Mouse (Mus musculus) heart, embryonic 11.5 days (tissue): Measurements from ENCODE around the gene Gphn. TPM values are rescaled to one million over a fixed set of nuclear protein-coding genes. Genes with fewer than 3 reads are reported as not detected.
"Not testable (repeated sequence)": the region's sequence is repeated elsewhere in the genome, so short reads cannot be mapped to it uniquely, and the experiment has no call there.

Experiments
- ATAC-seq: fragments of 200-750 bp; cut with Nextera tagmentation; replicated peaks from 2 replicates; pipeline ENCODE4 v1.8.0; 2017; ENCODE audit warnings: moderate library complexity; ENCODE audit not compliant: insufficient number of reproducible peaks, low FRiP score, low TSS enrichment
- H3K27ac ChIP-seq: fragments of 300-500 bp; sonication (generic); 2 replicates; pipeline ENCODE4 v1.5.1; 2014; ENCODE audit warnings: mild to moderate bottlenecking, low read depth, low read length
- H3K27me3 ChIP-seq: fragments of 300-500 bp; sonication (generic); 2 replicates; pipeline ENCODE4 v1.6.1; 2014; ENCODE audit warnings: mild to moderate bottlenecking, low read length, mixed read lengths; ENCODE audit not compliant: control insufficient read depth, insufficient read depth
- H3K36me3 ChIP-seq: fragments of 300-500 bp; sonication (generic); 2 replicates; pipeline ENCODE4 v1.6.1; 2014; ENCODE audit warnings: mild to moderate bottlenecking, low read length, moderate library complexity, mixed read lengths; ENCODE audit not compliant: control insufficient read depth, insufficient read depth
- H3K4me1 ChIP-seq: fragments of 300-500 bp; sonication (generic); 2 replicates; pipeline ENCODE4 v1.6.1; 2014; ENCODE audit warnings: low read length; ENCODE audit not compliant: control insufficient read depth, insufficient read depth
- H3K4me2 ChIP-seq: fragments of 300-500 bp; sonication (generic); 2 replicates; pipeline ENCODE4 v1.6.1; 2014; ENCODE audit warnings: mild to moderate bottlenecking, moderate library complexity
- H3K4me3 ChIP-seq: fragments of 300-500 bp; sonication (generic); 2 replicates; pipeline ENCODE4 v1.5.1; 2014; ENCODE audit warnings: low read depth, low read length
- H3K9ac ChIP-seq: fragments of 300-500 bp; sonication (generic); 2 replicates; pipeline ENCODE4 v1.6.1; 2014; ENCODE audit warnings: mild to moderate bottlenecking, low read depth, low read length, moderate library complexity
- H3K9me3 ChIP-seq: fragments of 300-500 bp; sonication (generic); replicated peaks from 2 replicates; pipeline ENCODE4 v1.6.1; 2016; ENCODE audit warnings: low read length; ENCODE audit not compliant: control insufficient read depth
- WGBS: fragments of 180-500 bp; shearing (Covaris S2); extraction: QIAGEN DNeasy Blood & Tissue Kit; methylation state at CpG from one replicate; pipeline ENCODE4 v1.1.7; 2014; ENCODE audit not compliant: insufficient replicate concordance; 5-methylcytosine and 5-hydroxymethylcytosine counted together
- polyA plus RNA-seq: library from polyadenylated mRNA; unstranded; fragments of >200 nt; fragmentation: Nextera tagmentation; extraction: Ambion mirVana; gene quantifications from 2 replicates; pipeline ENCODE4 v1.2.1, GENCODE M21; 2014

Gphn gene
- polyA plus RNA-seq, 1 experiment from 2014 or later = 12.3 TPM

DNA sequence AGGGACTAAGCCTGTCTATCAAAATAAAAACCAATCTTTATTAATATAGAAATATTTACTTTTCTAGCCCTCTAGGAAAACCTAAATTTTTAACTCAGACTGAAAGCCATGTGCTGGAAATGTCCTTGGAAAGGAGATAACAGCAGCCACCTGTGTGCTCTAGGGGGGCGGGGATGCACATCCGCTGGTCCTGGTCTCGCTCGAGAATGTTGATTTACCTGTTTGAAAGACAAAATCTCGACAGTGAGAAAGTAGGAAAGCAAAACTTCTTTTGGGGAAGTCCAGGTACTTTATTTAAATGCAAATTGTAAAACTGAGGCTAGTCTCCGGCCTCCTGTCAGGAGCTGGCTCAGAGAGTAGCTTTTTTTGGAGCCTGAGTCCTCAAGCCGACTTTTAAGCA, 181.3 kb downstream of the Gphn start:
- not testable (repeated sequence) for H3K27ac ChIP-seq, H3K27me3 ChIP-seq, H3K4me3 ChIP-seq, ATAC-seq, H3K9me3 ChIP-seq, H3K9ac ChIP-seq, H3K36me3 ChIP-seq, H3K4me1 ChIP-seq, H3K4me2 ChIP-seq
- WGBS = 66% methylated on average over 7 of the region's 7 CpGs

DNA sequence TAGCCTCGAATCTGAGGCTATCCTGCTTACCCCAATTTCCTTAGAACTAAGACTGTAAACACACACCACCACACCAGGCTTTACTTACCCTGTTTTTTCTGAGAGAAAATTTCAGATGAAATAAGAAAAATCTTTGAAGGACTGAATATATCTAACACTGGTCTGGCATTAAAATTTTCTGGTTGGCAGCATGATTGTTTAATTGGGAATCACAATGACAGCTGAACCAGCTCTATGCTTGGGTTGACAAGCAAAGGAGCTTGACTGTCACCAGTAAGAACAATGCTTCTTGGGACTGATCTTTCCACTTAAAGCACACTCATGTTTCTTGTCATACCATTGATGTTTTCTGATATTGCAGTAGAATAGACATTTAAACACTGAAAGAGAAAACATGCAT, 296.0 kb downstream of the Gphn start:
- no peak for ATAC-seq
- H3K4me3 ChIP-seq = no peak overlapping the region
- no peak overlapping the region for H3K9ac ChIP-seq
- H3K27me3 ChIP-seq = no peaks in the 10 kb centered on the region
- H3K4me2 ChIP-seq = no peak overlapping the region
- 38% methylated on average over 1 of the region's 1 CpGs for WGBS
- H3K27ac ChIP-seq = no peak overlapping the region
- H3K4me1 ChIP-seq = no peaks in the 10 kb centered on the region
- no peaks in the 10 kb centered on the region for H3K36me3 ChIP-seq
- H3K9me3 ChIP-seq = no peaks in the 10 kb centered on the region

- WGBS = 80% methylated on average over 5 of the region's 5 CpGs
- Histone ChIP-seq H3K27me3 (no peaks in the 10 kb centered on the region), H3K4me3 (no peak overlapping the region), H3K36me3 (no peaks in the 10 kb centered on the region), H3K9me3 (no peaks in the 10 kb centered on the region), H3K27ac (no peak overlapping the region), H3K9ac (no peak overlapping the region), H3K4me2 (no peak overlapping the region), H3K4me1 (no peaks in the 10 kb centered on the region)
- no peak for ATAC-seq
Measured at GRCm38 (mm10) chr12:78522804-78523394, 296.7 kb downstream of the Gphn start.

- not testable (repeated sequence) for H3K4me3 ChIP-seq, H3K36me3 ChIP-seq, ATAC-seq, H3K4me2 ChIP-seq, H3K27ac ChIP-seq, H3K9ac ChIP-seq, H3K9me3 ChIP-seq, H3K4me1 ChIP-seq, H3K27me3 ChIP-seq
Measured at GRCm38 (mm10) chr12:78537590-78537989, 311.4 kb downstream of the Gphn start.

DNA sequence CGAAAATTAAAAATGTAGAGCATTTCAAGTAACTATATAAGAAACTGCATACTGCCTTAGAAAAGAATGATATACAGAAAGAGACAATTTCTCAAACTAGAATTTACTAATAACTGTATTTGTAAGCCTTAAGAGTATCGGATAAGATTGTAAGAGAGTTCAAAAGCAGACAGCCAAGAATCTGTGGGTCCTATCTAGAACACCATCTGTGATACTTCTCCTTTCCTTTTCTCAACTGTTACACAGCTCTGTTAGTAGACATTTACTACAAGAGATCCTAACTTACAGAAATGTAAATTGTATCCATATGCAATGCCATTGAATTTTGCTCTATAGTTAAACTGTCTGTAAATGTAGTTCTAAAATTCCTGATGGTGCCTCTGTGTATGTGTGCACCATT, 324.7 kb downstream of the Gphn start:
- no peaks in the 10 kb centered on the region for H3K4me1 ChIP-seq
- no peaks in the 10 kb centered on the region for H3K9me3 ChIP-seq
- no peak overlapping the region for H3K4me3 ChIP-seq
- H3K27ac ChIP-seq = no peak overlapping the region
- H3K27me3 ChIP-seq = no peaks in the 10 kb centered on the region
- H3K36me3 ChIP-seq = no peaks in the 10 kb centered on the region
- no peak overlapping the region for H3K9ac ChIP-seq
- WGBS = 84% methylated on average over 2 of the region's 2 CpGs
- ATAC-seq = no peak
- H3K4me2 ChIP-seq = no peak overlapping the region

- no peak overlapping the region for H3K9ac ChIP-seq
- whole genome bisulfite sequencing = 77% methylated on average over 2 of the region's 2 CpGs
- ATAC-seq = no peak
- no peak overlapping the region for H3K4me3 ChIP-seq
- no peak overlapping the region for H3K27ac ChIP-seq
- no peaks in the 10 kb centered on the region for H3K36me3 ChIP-seq
- H3K4me2 ChIP-seq = no peak overlapping the region
- no peaks in the 10 kb centered on the region for H3K4me1 ChIP-seq
- no peaks in the 10 kb centered on the region for H3K9me3 ChIP-seq
- no peaks in the 10 kb centered on the region for H3K27me3 ChIP-seq
Measured at GRCm38 (mm10) chr12:78631816-78632215, 405.6 kb downstream of the Gphn start.

DNA sequence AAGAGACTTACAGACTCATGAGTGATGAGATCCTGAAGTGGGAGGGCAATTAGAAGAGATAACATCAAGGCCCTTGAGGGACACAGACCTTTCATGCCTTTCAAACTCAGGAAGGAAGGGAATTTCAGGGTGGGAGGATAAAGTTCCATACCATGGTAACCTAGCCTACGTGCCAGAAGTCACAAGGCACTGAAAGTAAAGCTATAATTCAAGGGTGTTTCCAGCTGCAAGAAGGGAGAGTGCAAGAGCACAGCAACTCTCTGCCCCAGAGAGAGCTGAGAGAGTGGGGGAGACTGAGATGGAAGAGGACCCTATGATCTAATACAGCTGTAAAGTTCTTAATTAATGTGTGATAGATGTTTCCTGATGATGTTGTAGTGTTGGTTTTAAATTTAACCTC, 413.3 kb downstream of the Gphn start:
- H3K27me3 ChIP-seq = no peaks in the 10 kb centered on the region
- WGBS = 0% methylated on average over 1 of the region's 1 CpGs
- H3K4me3 ChIP-seq = no peak overlapping the region
- no peak overlapping the region for H3K9ac ChIP-seq
- H3K36me3 ChIP-seq = no peaks in the 10 kb centered on the region
- no peak for ATAC-seq
- peaks cover 9% of the 10 kb centered on the region; the same call in 1 of the 2 replicates for H3K4me1 ChIP-seq
- H3K4me2 ChIP-seq = no peak overlapping the region
- peak overlapping the region; percentile 70; the same call in 1 of the 2 replicates for H3K27ac ChIP-seq
- H3K9me3 ChIP-seq = no peaks in the 10 kb centered on the region

- Histone ChIP-seq H3K4me3 (no peak overlapping the region), H3K4me1 (peaks cover 9% of the 10 kb centered on the region; the same call in 1 of the 2 replicates), H3K4me2 (no peak overlapping the region), H3K9ac (no peak overlapping the region), H3K9me3 (no peaks in the 10 kb centered on the region), H3K27ac (peak overlapping the region; percentile 70), H3K36me3 (no peaks in the 10 kb centered on the region), H3K27me3 (no peaks in the 10 kb centered on the region)
- ATAC-seq = no peak
- WGBS = 4% methylated on average over 2 of the region's 2 CpGs
Measured at GRCm38 (mm10) chr12:78640086-78640485, 413.9 kb downstream of the Gphn start.

GRCm38 (mm10) chr12:78641220-78641619, 415.0 kb downstream of the Gphn start:
- no peaks in the 10 kb centered on the region for H3K27me3 ChIP-seq
- ATAC-seq = no peak
- H3K9ac ChIP-seq = no peak overlapping the region
- H3K4me3 ChIP-seq = no peak overlapping the region
- H3K27ac ChIP-seq = no peak overlapping the region
- no peak overlapping the region for H3K4me2 ChIP-seq
- peaks cover 9% of the 10 kb centered on the region; the same call in 1 of the 2 replicates for H3K4me1 ChIP-seq
- no peaks in the 10 kb centered on the region for H3K9me3 ChIP-seq
- no peaks in the 10 kb centered on the region for H3K36me3 ChIP-seq
